Mouse (Mus musculus): ENCODE results near the gene C3ar1. TPM values are rescaled to one million over a fixed set of nuclear protein-coding genes. Genes with fewer than 3 reads are reported as not detected.

Gene C3ar1
- total and polyA plus RNA-seq, 3 experiments, result 0.89 to 4.7 (median 1.4) TPM

DNA sequence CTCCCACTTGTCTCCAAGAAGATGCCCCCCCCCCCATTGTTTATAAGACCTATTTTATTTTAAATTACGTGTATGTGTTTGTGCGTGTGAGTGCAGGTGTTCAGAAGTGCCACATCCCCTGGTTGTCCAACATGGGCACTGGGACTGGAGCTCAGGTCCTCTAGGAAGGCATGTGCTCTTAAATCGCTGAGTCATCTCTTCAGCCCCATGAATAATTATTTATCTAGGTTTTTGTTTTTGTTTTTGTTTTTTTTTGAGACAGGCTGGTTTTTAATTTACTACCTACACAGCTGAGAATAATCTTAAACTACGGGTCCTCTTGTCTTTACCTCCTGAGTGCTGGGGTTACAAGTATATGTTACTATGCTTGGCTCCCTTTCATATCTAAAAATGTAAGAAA is 42.3 kb downstream of the C3ar1 start:
- H3K4me3 ChIP-seq (replicated peaks in 1 of 3; ENCODE audit: low read depth in 2 of 3, low read length in 2 of 3, poor library complexity in 1 of 3), result no peak overlapping the region
- DNase-seq (ENCODE audit: extremely low read depth), result no peak
- H3K4me1 ChIP-seq (ENCODE audit: control insufficient read depth in 1 of 2, insufficient read depth in 2 of 2), result peaks cover 2 to 34% of the 10 kb centered on the region in 2 experiments; a peak in 3 of 4 replicates
- no peak overlapping the region for H3K4me2 ChIP-seq (ENCODE audit: insufficient read depth, low read depth, poor library complexity, severe bottlenecking)
- no peaks in the 10 kb centered on the region for H3K9me3 ChIP-seq (replicated peaks; ENCODE audit: low read length)
- in situ Hi-C loops (cut with MboI; ENCODE audit: low pct_ligation_motif_present, low pct_unique_long_range_greater_than_20kb, low sequenced_read_pairs), result no loop called here
- no peaks in the 10 kb centered on the region for H3K27me3 ChIP-seq (replicated peaks)
- H3K79me2 ChIP-seq (replicated peaks; ENCODE audit: control insufficient read depth, extremely low read depth, insufficient read depth, poor library complexity, severe bottlenecking), result no peaks in the 10 kb centered on the region
- TF ChIP-seq MAX (IDR thresholded peaks at IDR 0.05; ENCODE audit: low read length), result no peak
- TF ChIP-seq KAT2A (IDR thresholded peaks at IDR 0.05; ENCODE audit: insufficient replicate concordance, low read length), result no peak
- TF ChIP-seq ELF1 (IDR thresholded peaks at IDR 0.05; ENCODE audit: low read depth, low read length), result no peak
- TF ChIP-seq MAFK (IDR thresholded peaks at IDR 0.05; ENCODE audit: insufficient replicate concordance, low read length), result peak; percentile 91
- no peak for TF ChIP-seq JUN (IDR thresholded peaks at IDR 0.05; ENCODE audit: insufficient read depth, low read depth, low read length)
- dilution Hi-C loops (cut with MboI; ENCODE audit: extremely low pct_ligation_motif_present, extremely low pct_unique_long_range_greater_than_20kb, low sequenced_read_pairs), result no loop called here
- peaks cover 0 to 24% of the 10 kb centered on the region in 2 experiments for H3K36me3 ChIP-seq (replicated peaks in 1 of 2; ENCODE audit: control insufficient read depth in 1 of 2, insufficient read depth in 1 of 2, low read length in 1 of 2)
- H3K9ac ChIP-seq (ENCODE audit: insufficient read depth, low read depth), result no peak overlapping the region
- no peak overlapping the region for H3K27ac ChIP-seq (ENCODE audit: insufficient read depth, low read depth)

DNA sequence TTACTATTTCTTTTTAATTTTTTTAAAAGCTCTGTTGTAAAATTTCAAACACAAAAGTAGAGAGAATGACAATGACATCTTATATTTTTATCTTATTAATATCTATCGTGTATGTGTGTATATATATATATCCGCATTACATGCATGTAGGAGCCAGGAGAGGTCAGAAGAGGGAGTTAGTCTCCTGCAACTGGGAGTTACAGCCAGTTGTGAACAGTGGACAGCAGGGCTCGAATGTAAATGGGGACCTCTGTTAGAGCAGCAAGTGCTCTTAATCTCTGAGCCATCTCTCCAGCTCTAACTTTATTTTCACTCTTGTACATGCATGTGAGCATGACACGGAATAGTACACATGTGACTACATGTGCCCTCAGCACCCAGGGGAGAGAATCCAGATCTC is 43.2 kb downstream of the C3ar1 start:
- peaks cover 2 to 27% of the 10 kb centered on the region in 2 experiments; a peak in 2 of 4 replicates for H3K4me1 ChIP-seq (ENCODE audit: control insufficient read depth in 1 of 2, insufficient read depth in 2 of 2)

DNA sequence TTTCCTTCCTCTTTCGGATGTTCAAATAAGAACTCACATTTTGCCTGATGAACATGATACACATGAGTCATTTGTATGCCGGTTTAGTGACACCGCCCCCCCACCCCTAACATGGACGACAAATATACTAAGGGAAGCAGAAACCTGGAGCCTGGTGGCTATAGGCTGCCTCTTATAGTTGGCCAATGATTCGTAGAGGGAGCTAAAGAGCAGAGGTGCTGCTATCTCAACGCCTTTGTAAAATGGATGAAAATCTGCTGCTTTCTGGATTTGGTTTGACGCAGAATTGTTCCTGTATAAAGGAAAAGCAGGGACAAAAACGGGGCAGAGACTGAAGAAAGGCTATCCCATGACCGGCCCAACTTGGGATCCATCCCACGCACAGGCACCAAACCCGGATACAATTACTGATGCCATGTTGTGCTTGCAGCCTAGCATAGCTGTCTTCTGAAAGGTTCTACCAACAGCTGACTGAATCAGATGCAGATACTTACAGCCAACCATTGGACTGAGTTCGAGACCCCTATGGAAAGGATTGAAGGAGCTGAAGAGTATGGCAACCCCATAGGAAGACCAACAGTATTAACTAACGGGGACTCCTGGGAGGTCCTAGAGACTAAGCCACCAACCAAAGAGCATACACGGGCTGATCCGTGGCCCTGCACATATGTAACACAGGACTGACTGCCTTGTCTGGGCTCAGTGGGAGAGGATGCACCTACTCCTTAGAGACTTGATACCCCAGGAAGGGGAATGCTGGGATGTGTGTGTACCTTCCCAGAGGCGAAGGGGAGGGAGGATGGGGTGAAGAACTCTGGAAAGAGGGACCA is 44.0 kb downstream of the C3ar1 start:
- Histone ChIP-seq H3K4me2 (ENCODE audit: insufficient read depth, low read depth, poor library complexity, severe bottlenecking) (peak overlapping the region; percentile 39), H3K27ac (ENCODE audit: insufficient read depth, low read depth) (peak overlapping the region; percentile 72), H3K79me2 (replicated peaks; ENCODE audit: control insufficient read depth, extremely low read depth, insufficient read depth, poor library complexity, severe bottlenecking) (no peaks in the 10 kb centered on the region), H3K4me1 (ENCODE audit: control insufficient read depth in 1 of 2, insufficient read depth in 2 of 2) (peaks cover 2 to 27% of the 10 kb centered on the region in 2 experiments; a peak in 2 of 4 replicates), H3K9ac (ENCODE audit: insufficient read depth, low read depth) (peak overlapping the region; percentile 64), H3K27me3 (replicated peaks) (no peaks in the 10 kb centered on the region), H3K36me3 (replicated peaks in 1 of 2; ENCODE audit: control insufficient read depth in 1 of 2, insufficient read depth in 1 of 2, low read length in 1 of 2) (peaks cover 0 to 15% of the 10 kb centered on the region in 2 experiments), H3K9me3 (replicated peaks; ENCODE audit: low read length) (no peaks in the 10 kb centered on the region), H3K4me3 (replicated peaks in 1 of 3; ENCODE audit: low read depth in 2 of 3, low read length in 2 of 3, poor library complexity in 1 of 3) (peak overlapping the region; percentile 25 to 69 (median 51))
- DNase-seq (ENCODE audit: extremely low read depth), result peak; percentile 80
- dilution Hi-C loops (cut with MboI; ENCODE audit: extremely low pct_ligation_motif_present, extremely low pct_unique_long_range_greater_than_20kb, low sequenced_read_pairs), result no loop called here
- in situ Hi-C loops (cut with MboI; ENCODE audit: low pct_ligation_motif_present, low pct_unique_long_range_greater_than_20kb, low sequenced_read_pairs), result no loop called here
- TF ChIP-seq NRF1 (IDR thresholded peaks at IDR 0.05; ENCODE audit: low read depth, low read length) (no peak), CTCF (conservative IDR thresholded peaks at IDR 0.05 in 1 of 2, IDR thresholded peaks at IDR 0.05 in 1 of 2; ENCODE audit: low read depth in 2 of 2, low read length in 2 of 2) (peak in 1 of 2 experiments; percentile 49; a peak in 2 of 4 replicates), POLR2A (IDR thresholded peaks at IDR 0.05; ENCODE audit: low read depth, low read length) (no peak), RAD21 (IDR thresholded peaks at IDR 0.05; ENCODE audit: low read depth, low read length) (peak; percentile 2), SIN3A (IDR thresholded peaks at IDR 0.05; ENCODE audit: low read length) (no peak), MAX (IDR thresholded peaks at IDR 0.05; ENCODE audit: low read length) (no peak), MYC (IDR thresholded peaks at IDR 0.05; ENCODE audit: low read depth, low read length) (no peak), ELF1 (IDR thresholded peaks at IDR 0.05; ENCODE audit: low read depth, low read length) (no peak), IRF4 (IDR thresholded peaks at IDR 0.05; ENCODE audit: low read depth, low read length) (no peak), EP300 (IDR thresholded peaks at IDR 0.05; ENCODE audit: low read length) (no peak), ETS1 (conservative IDR thresholded peaks at IDR 0.05; ENCODE audit: low read depth, low read length) (no peak), HCFC1 (IDR thresholded peaks at IDR 0.05; ENCODE audit: low read depth, low read length) (no peak), POLR2AphosphoS2 (IDR thresholded peaks at IDR 0.05; ENCODE audit: low read depth, low read length) (peak; percentile 19; the same call in 1 of the 2 replicates), SMC3 (IDR thresholded peaks at IDR 0.05; ENCODE audit: low read depth, low read length) (no peak), MAZ (IDR thresholded peaks at IDR 0.05; ENCODE audit: low read depth, low read length) (no peak), ZC3H11A (IDR thresholded peaks at IDR 0.05; ENCODE audit: low read depth, low read length) (no peak)

More for the DNA sequence above, 43.2 kb downstream of the C3ar1 start:
- TF ChIP-seq POLR2A (IDR thresholded peaks at IDR 0.05; ENCODE audit: low read depth, low read length) (0 out of 2 replicates have a peak, but pooled peaks have one; percentile 20), TCF12 (IDR thresholded peaks at IDR 0.05; ENCODE audit: low read depth, low read length) (no peak), CHD2 (IDR thresholded peaks at IDR 0.05; ENCODE audit: low read length) (no peak), MEF2A (IDR thresholded peaks at IDR 0.05; ENCODE audit: borderline replicate concordance, low read depth, low read length) (no peak), ETS1 (conservative IDR thresholded peaks at IDR 0.05; ENCODE audit: low read depth, low read length) (no peak), CTCF (conservative IDR thresholded peaks at IDR 0.05 in 1 of 2, IDR thresholded peaks at IDR 0.05 in 1 of 2; ENCODE audit: low read depth in 2 of 2, low read length in 2 of 2) (peak in 1 of 2 experiments; percentile 50; a peak in 2 of 4 replicates), SIN3A (IDR thresholded peaks at IDR 0.05; ENCODE audit: low read length) (0 out of 2 replicates have a peak, but pooled peaks have one; percentile 29), SMC3 (IDR thresholded peaks at IDR 0.05; ENCODE audit: low read depth, low read length) (peak; percentile 16; the same call in 1 of the 2 replicates), NELFE (IDR thresholded peaks at IDR 0.05; ENCODE audit: low read depth, low read length) (0 out of 2 replicates have a peak, but pooled peaks have one; percentile 20), CHD1 (IDR thresholded peaks at IDR 0.05; ENCODE audit: low read depth, low read length) (peak; percentile 30; the same call in 1 of the 2 replicates), RAD21 (IDR thresholded peaks at IDR 0.05; ENCODE audit: low read depth, low read length) (peak; percentile 49), ZMIZ1 (IDR thresholded peaks at IDR 0.05; ENCODE audit: low read depth, low read length) (no peak)
- in situ Hi-C loops (cut with MboI; ENCODE audit: low pct_ligation_motif_present, low pct_unique_long_range_greater_than_20kb, low sequenced_read_pairs) (no loop called here), dilution Hi-C loops (cut with MboI; ENCODE audit: extremely low pct_ligation_motif_present, extremely low pct_unique_long_range_greater_than_20kb, low sequenced_read_pairs) (no loop called here)
- peaks cover 0 to 20% of the 10 kb centered on the region in 2 experiments for H3K36me3 ChIP-seq (replicated peaks in 1 of 2; ENCODE audit: control insufficient read depth in 1 of 2, insufficient read depth in 1 of 2, low read length in 1 of 2)
- no peak overlapping the region for H3K27ac ChIP-seq (ENCODE audit: insufficient read depth, low read depth)
- H3K4me2 ChIP-seq (ENCODE audit: insufficient read depth, low read depth, poor library complexity, severe bottlenecking), result no peak overlapping the region
- no peak overlapping the region for H3K4me3 ChIP-seq (replicated peaks in 1 of 3; ENCODE audit: low read depth in 2 of 3, low read length in 2 of 3, poor library complexity in 1 of 3)
- H3K27me3 ChIP-seq (replicated peaks), result no peaks in the 10 kb centered on the region
- no peak for DNase-seq (ENCODE audit: extremely low read depth)
- no peak overlapping the region for H3K9ac ChIP-seq (ENCODE audit: insufficient read depth, low read depth)
- H3K79me2 ChIP-seq (replicated peaks; ENCODE audit: control insufficient read depth, extremely low read depth, insufficient read depth, poor library complexity, severe bottlenecking), result no peaks in the 10 kb centered on the region
- no peaks in the 10 kb centered on the region for H3K9me3 ChIP-seq (replicated peaks; ENCODE audit: low read length)

All from CH12.LX (cell line).